Mouse (Mus musculus): ENCODE data around the gene Cenpf. TPM values are rescaled to one million over a fixed set of nuclear protein-coding genes. Genes with fewer than 3 reads are reported as not detected.

The Cenpf gene
- polyA plus RNA-seq, 1 experiment from 2014 or later: 63.9 TPM

GRCm38 (mm10) chr1:189706040-189706645, 18.3 kb upstream of the Cenpf start:
- H3K27ac ChIP-seq (replicated peaks in 1 of 2; ENCODE audit: control insufficient read depth in 1 of 2, insufficient read depth in 1 of 2, low read depth in 2 of 2, low read length in 2 of 2): no peak overlapping the region
- no peaks in the 10 kb centered on the region for H3K9me3 ChIP-seq (ENCODE audit: control insufficient read depth, low read length)
- no peak overlapping the region for H3K9ac ChIP-seq (ENCODE audit: low read length)
- no peak overlapping the region for H3K4me2 ChIP-seq (ENCODE audit: low read length)
- no peaks in the 10 kb centered on the region for H3K36me3 ChIP-seq (ENCODE audit: control insufficient read depth, insufficient read depth, low read length)
- WGBS: 72% methylated on average over 12 of the region's 12 CpGs
- no peak overlapping the region for H3K4me3 ChIP-seq (ENCODE audit: control insufficient read depth in 1 of 2, insufficient read depth in 1 of 2, low read depth in 1 of 2, low read length in 2 of 2)
- 0 out of 4 replicates have a peak, but pooled peaks cover 0 to 2% of the 10 kb centered on the region in 2 experiments for H3K4me1 ChIP-seq (ENCODE audit: control insufficient read depth in 2 of 2, insufficient read depth in 2 of 2, low read length in 2 of 2)
- ATAC-seq (ENCODE audit: insufficient number of reproducible peaks, insufficient read depth, low FRiP score, low read depth): no peak
- H3K27me3 ChIP-seq (ENCODE audit: control insufficient read depth, insufficient read depth, low read length): no peaks in the 10 kb centered on the region

GRCm38 (mm10) chr1:189703591-189703990, 15.7 kb upstream of the Cenpf start:
- H3K27me3 ChIP-seq (ENCODE audit: control insufficient read depth, insufficient read depth, low read length): no peaks in the 10 kb centered on the region
- H3K27ac ChIP-seq (replicated peaks in 1 of 2; ENCODE audit: control insufficient read depth in 1 of 2, insufficient read depth in 1 of 2, low read depth in 2 of 2, low read length in 2 of 2): no peak overlapping the region
- H3K36me3 ChIP-seq (ENCODE audit: control insufficient read depth, insufficient read depth, low read length): no peaks in the 10 kb centered on the region
- H3K4me1 ChIP-seq (ENCODE audit: control insufficient read depth in 2 of 2, insufficient read depth in 2 of 2, low read length in 2 of 2): peaks cover under 1 to 6% of the 10 kb centered on the region in 2 experiments; a peak in 2 of 4 replicates
- H3K9me3 ChIP-seq (ENCODE audit: control insufficient read depth, low read length): no peaks in the 10 kb centered on the region
- no peak overlapping the region for H3K4me2 ChIP-seq (ENCODE audit: low read length)
- no peak overlapping the region for H3K4me3 ChIP-seq (ENCODE audit: control insufficient read depth in 1 of 2, insufficient read depth in 1 of 2, low read depth in 1 of 2, low read length in 2 of 2)
- 80% methylated on average over 7 of the region's 7 CpGs for WGBS
- no peak for ATAC-seq (ENCODE audit: insufficient number of reproducible peaks, insufficient read depth, low FRiP score, low read depth)
- H3K9ac ChIP-seq (ENCODE audit: low read length): no peak overlapping the region

- 53% methylated on average over 7 of the region's 7 CpGs for WGBS
- Histone ChIP-seq H3K4me1 (ENCODE audit: control insufficient read depth in 2 of 2, insufficient read depth in 2 of 2, low read length in 2 of 2) (peaks cover under 1 to 8% of the 10 kb centered on the region in 2 experiments; a peak in 2 of 4 replicates), H3K27ac (replicated peaks in 1 of 2; ENCODE audit: control insufficient read depth in 1 of 2, insufficient read depth in 1 of 2, low read depth in 2 of 2, low read length in 2 of 2) (no peak overlapping the region), H3K9me3 (ENCODE audit: control insufficient read depth, low read length) (no peaks in the 10 kb centered on the region), H3K27me3 (ENCODE audit: control insufficient read depth, insufficient read depth, low read length) (no peaks in the 10 kb centered on the region), H3K4me3 (ENCODE audit: control insufficient read depth in 1 of 2, insufficient read depth in 1 of 2, low read depth in 1 of 2, low read length in 2 of 2) (no peak overlapping the region), H3K9ac (ENCODE audit: low read length) (no peak overlapping the region), H3K36me3 (ENCODE audit: control insufficient read depth, insufficient read depth, low read length) (no peaks in the 10 kb centered on the region), H3K4me2 (ENCODE audit: low read length) (no peak overlapping the region)
- no peak for ATAC-seq (ENCODE audit: insufficient number of reproducible peaks, insufficient read depth, low FRiP score, low read depth)
Measured at GRCm38 (mm10) chr1:189703156-189703555, 15.3 kb upstream of the Cenpf start.

GRCm38 (mm10) chr1:189700990-189701389, 13.1 kb upstream of the Cenpf start:
- no peak for ATAC-seq (ENCODE audit: insufficient number of reproducible peaks, insufficient read depth, low FRiP score, low read depth)
- WGBS: 2% methylated on average over 6 of the region's 6 CpGs

GRCm38 (mm10) chr1:189700186-189700585, 12.3 kb upstream of the Cenpf start:
- H3K36me3 ChIP-seq (ENCODE audit: control insufficient read depth, insufficient read depth, low read length): no peaks in the 10 kb centered on the region
- no peak overlapping the region for H3K4me3 ChIP-seq (ENCODE audit: control insufficient read depth in 1 of 2, insufficient read depth in 1 of 2, low read depth in 1 of 2, low read length in 2 of 2)
- H3K4me1 ChIP-seq (ENCODE audit: control insufficient read depth in 2 of 2, insufficient read depth in 2 of 2, low read length in 2 of 2): peaks cover 5 to 17% of the 10 kb centered on the region in 2 experiments
- H3K27me3 ChIP-seq (ENCODE audit: control insufficient read depth, insufficient read depth, low read length): no peaks in the 10 kb centered on the region
- WGBS: 59% methylated on average over 6 of the region's 6 CpGs
- H3K27ac ChIP-seq (replicated peaks in 1 of 2; ENCODE audit: control insufficient read depth in 1 of 2, insufficient read depth in 1 of 2, low read depth in 2 of 2, low read length in 2 of 2): no peak overlapping the region
- no peak overlapping the region for H3K4me2 ChIP-seq (ENCODE audit: low read length)
- no peaks in the 10 kb centered on the region for H3K9me3 ChIP-seq (ENCODE audit: control insufficient read depth, low read length)
- ATAC-seq (ENCODE audit: insufficient number of reproducible peaks, insufficient read depth, low FRiP score, low read depth): no peak
- no peak overlapping the region for H3K9ac ChIP-seq (ENCODE audit: low read length)

More at GRCm38 (mm10) chr1:189700990-189701389, 13.1 kb upstream of the Cenpf start:
- H3K27me3 ChIP-seq (ENCODE audit: control insufficient read depth, insufficient read depth, low read length): no peaks in the 10 kb centered on the region
- H3K4me2 ChIP-seq (ENCODE audit: low read length): no peak overlapping the region
- H3K4me1 ChIP-seq (ENCODE audit: control insufficient read depth in 2 of 2, insufficient read depth in 2 of 2, low read length in 2 of 2): peaks cover 5 to 17% of the 10 kb centered on the region in 2 experiments
- H3K9me3 ChIP-seq (ENCODE audit: control insufficient read depth, low read length): no peaks in the 10 kb centered on the region
- H3K4me3 ChIP-seq (ENCODE audit: control insufficient read depth in 1 of 2, insufficient read depth in 1 of 2, low read depth in 1 of 2, low read length in 2 of 2): no peak overlapping the region
- H3K36me3 ChIP-seq (ENCODE audit: control insufficient read depth, insufficient read depth, low read length): no peaks in the 10 kb centered on the region
- no peak overlapping the region for H3K9ac ChIP-seq (ENCODE audit: low read length)
- H3K27ac ChIP-seq (replicated peaks in 1 of 2; ENCODE audit: control insufficient read depth in 1 of 2, insufficient read depth in 1 of 2, low read depth in 2 of 2, low read length in 2 of 2): no peak overlapping the region

GRCm38 (mm10) chr1:189698416-189698815, 10.5 kb upstream of the Cenpf start:
- ATAC-seq (ENCODE audit: insufficient number of reproducible peaks, insufficient read depth, low FRiP score, low read depth): peak; percentile 88
- Histone ChIP-seq H3K27me3 (ENCODE audit: control insufficient read depth, insufficient read depth, low read length) (no peaks in the 10 kb centered on the region), H3K4me1 (ENCODE audit: control insufficient read depth in 2 of 2, insufficient read depth in 2 of 2, low read length in 2 of 2) (peaks cover 5 to 17% of the 10 kb centered on the region in 2 experiments), H3K4me2 (ENCODE audit: low read length) (peak overlapping the region; percentile 33), H3K9me3 (ENCODE audit: control insufficient read depth, low read length) (no peaks in the 10 kb centered on the region), H3K36me3 (ENCODE audit: control insufficient read depth, insufficient read depth, low read length) (no peaks in the 10 kb centered on the region), H3K4me3 (ENCODE audit: control insufficient read depth in 1 of 2, insufficient read depth in 1 of 2, low read depth in 1 of 2, low read length in 2 of 2) (no peak overlapping the region), H3K27ac (replicated peaks in 1 of 2; ENCODE audit: control insufficient read depth in 1 of 2, insufficient read depth in 1 of 2, low read depth in 2 of 2, low read length in 2 of 2) (peak overlapping the region; percentile 60 to 79), H3K9ac (ENCODE audit: low read length) (no peak overlapping the region)
- 30% methylated on average over 4 of the region's 4 CpGs for WGBS

- peak overlapping the region in 1 of 2 experiments; percentile 0; a peak in 1 of 4 replicates for H3K27ac ChIP-seq (replicated peaks in 1 of 2; ENCODE audit: control insufficient read depth in 1 of 2, insufficient read depth in 1 of 2, low read depth in 2 of 2, low read length in 2 of 2)
Measured at GRCm38 (mm10) chr1:189695321-189695720, 7.4 kb upstream of the Cenpf start.

GRCm38 (mm10) chr1:189694391-189694790, 6.5 kb upstream of the Cenpf start:
- no peaks in the 10 kb centered on the region for H3K27me3 ChIP-seq (ENCODE audit: control insufficient read depth, insufficient read depth, low read length)
- ATAC-seq (ENCODE audit: insufficient number of reproducible peaks, insufficient read depth, low FRiP score, low read depth): no peak
- no peaks in the 10 kb centered on the region for H3K36me3 ChIP-seq (ENCODE audit: control insufficient read depth, insufficient read depth, low read length)
- H3K4me1 ChIP-seq (ENCODE audit: control insufficient read depth in 2 of 2, insufficient read depth in 2 of 2, low read length in 2 of 2): peaks cover 5 to 27% of the 10 kb centered on the region in 2 experiments
- no peak overlapping the region for H3K4me3 ChIP-seq (ENCODE audit: control insufficient read depth in 1 of 2, insufficient read depth in 1 of 2, low read depth in 1 of 2, low read length in 2 of 2)
- no peak overlapping the region for H3K9ac ChIP-seq (ENCODE audit: low read length)
- no peak overlapping the region for H3K4me2 ChIP-seq (ENCODE audit: low read length)
- 0 out of 4 replicates have a peak overlapping the region, but pooled peaks of 1 of the 2 experiments have one; percentile 0 for H3K27ac ChIP-seq (replicated peaks in 1 of 2; ENCODE audit: control insufficient read depth in 1 of 2, insufficient read depth in 1 of 2, low read depth in 2 of 2, low read length in 2 of 2)
- 83% methylated on average over 2 of the region's 2 CpGs for WGBS
- no peaks in the 10 kb centered on the region for H3K9me3 ChIP-seq (ENCODE audit: control insufficient read depth, low read length)

More at GRCm38 (mm10) chr1:189695321-189695720, 7.4 kb upstream of the Cenpf start:
- ATAC-seq (ENCODE audit: insufficient number of reproducible peaks, insufficient read depth, low FRiP score, low read depth): no peak
- no peaks in the 10 kb centered on the region for H3K9me3 ChIP-seq (ENCODE audit: control insufficient read depth, low read length)
- no peak overlapping the region for H3K9ac ChIP-seq (ENCODE audit: low read length)
- H3K4me2 ChIP-seq (ENCODE audit: low read length): no peak overlapping the region
- H3K36me3 ChIP-seq (ENCODE audit: control insufficient read depth, insufficient read depth, low read length): no peaks in the 10 kb centered on the region
- H3K4me3 ChIP-seq (ENCODE audit: control insufficient read depth in 1 of 2, insufficient read depth in 1 of 2, low read depth in 1 of 2, low read length in 2 of 2): no peak overlapping the region
- H3K4me1 ChIP-seq (ENCODE audit: control insufficient read depth in 2 of 2, insufficient read depth in 2 of 2, low read length in 2 of 2): peaks cover 5 to 17% of the 10 kb centered on the region in 2 experiments
- H3K27me3 ChIP-seq (ENCODE audit: control insufficient read depth, insufficient read depth, low read length): no peaks in the 10 kb centered on the region
